Mouse (Mus musculus) layer of hippocampus, adult 18-20 months (tissue): ENCODE data around the gene 2310046K23Rik. TPM values are rescaled to one million over a fixed set of nuclear protein-coding genes. Genes with fewer than 3 reads are reported as not detected.
"Not testable (repeated sequence)": the region's sequence is repeated elsewhere in the genome, so short reads cannot be mapped to it uniquely, and the experiment has no call there.

Source experiments
- DNase-seq, 2 experiments: peaks; one replicate each; pipeline ENCODE4 v3.0.0; 2022; ENCODE audit warnings: low spot score in 2 of 2
- long read RNA-seq: library from polyadenylated mRNA; stranded (forward); transcript quantifications from one replicate; pipeline ENCODE4 v2.0.0, GENCODE M21; 2021
- total RNA-seq, 2 experiments: library from RNA; stranded (reverse); gene quantifications; 2 replicates each; pipeline ENCODE4 v1.2.3; 2021

The 2310046K23Rik gene
- total RNA-seq, result not detected
- long read RNA-seq, result 0 reads

- no peak for DNase-seq
Measured at GRCm38 (mm10) chr3:92534411-92534810, at the start of gene 2310046K23Rik. 2310046K23Rik (minus strand) TSS chr3:92534511.

- no peak for DNase-seq
Measured at GRCm38 (mm10) chr3:92583164-92583826, 49.0 kb upstream of the 2310046K23Rik start.

GRCm38 (mm10) chr3:92579508-92579907 lies 45.2 kb upstream of the 2310046K23Rik start:
- no peak for DNase-seq

- no peak for DNase-seq
Measured at GRCm38 (mm10) chr3:92578652-92579413, 44.5 kb upstream of the 2310046K23Rik start.

GRCm38 (mm10) chr3:92573449-92574041 lies 39.2 kb upstream of the 2310046K23Rik start, which contains the start of gene Ivl:
Ivl (minus strand) TSS chr3:92573735.
- no peak for DNase-seq

- no peak for DNase-seq
Measured at GRCm38 (mm10) chr3:92572514-92573155, 38.3 kb upstream of the 2310046K23Rik start.

GRCm38 (mm10) chr3:92568752-92569151 lies 34.4 kb upstream of the 2310046K23Rik start:
- DNase-seq, result no peak

GRCm38 (mm10) chr3:92565418-92565817 lies 31.1 kb upstream of the 2310046K23Rik start:
- DNase-seq, result no peak

- DNase-seq, result peak in 1 of 2 experiments; percentile 46
Measured at GRCm38 (mm10) chr3:92512325-92512724, 22.0 kb downstream of the 2310046K23Rik start.

- peak in 1 of 2 experiments; percentile 37 for DNase-seq
Measured at GRCm38 (mm10) chr3:92510786-92511185, 23.5 kb downstream of the 2310046K23Rik start.

GRCm38 (mm10) chr3:92508185-92508584 lies 26.1 kb downstream of the 2310046K23Rik start:
- no peak for DNase-seq

- peak in 1 of 2 experiments; percentile 28 for DNase-seq
Measured at GRCm38 (mm10) chr3:92503528-92503927, 30.8 kb downstream of the 2310046K23Rik start.

GRCm38 (mm10) chr3:92500393-92500792 lies 33.9 kb downstream of the 2310046K23Rik start, which contains the start of gene Sprr4:
Sprr4 (minus strand) TSS chr3:92500493.
- no peak for DNase-seq

- not testable (repeated sequence) for DNase-seq
Measured at GRCm38 (mm10) chr3:92490262-92490661, 44.0 kb downstream of the 2310046K23Rik start.

GRCm38 (mm10) chr3:92486307-92486706 lies 48.0 kb downstream of the 2310046K23Rik start:
- DNase-seq, result no peak

- no peak for DNase-seq
Measured at GRCm38 (mm10) chr3:92485863-92486262, 48.4 kb downstream of the 2310046K23Rik start, which contains the start of gene Sprr1a. Sprr1a (minus strand) TSS chr3:92485895.

Other genes starting within 250 kb of the 2310046K23Rik start
- gene Sprr2a3, start 249.1 kb downstream of the 2310046K23Rik start, total RNA-seq, result not detected
- not detected for gene Sprr2b, start 217.9 kb downstream of the 2310046K23Rik start, total RNA-seq
- gene Sprr2d, start 195.4 kb downstream of the 2310046K23Rik start, total RNA-seq, result not detected
- not detected for gene Sprr2e, start 182.4 kb downstream of the 2310046K23Rik start, total RNA-seq
- gene Sprr2f, start 169.3 kb downstream of the 2310046K23Rik start, total RNA-seq, result not detected
- gene Sprr2h, start 148.8 kb downstream of the 2310046K23Rik start, total RNA-seq, result not detected
- not detected for gene Sprr2i, start 126.5 kb downstream of the 2310046K23Rik start, total RNA-seq
- gene Sprr2j-ps, start 116.4 kb downstream of the 2310046K23Rik start, total RNA-seq, result not detected
- 1 to 10 TPM in 1 of 2 experiments, under 1 TPM in 1; 0.89 to 3.5 TPM for gene Gm9774, start 105.1 kb downstream of the 2310046K23Rik start, total RNA-seq
- not detected for gene Sprr2k, start 101.9 kb downstream of the 2310046K23Rik start, total RNA-seq
- not detected for gene Sprr1b, start 95.7 kb downstream of the 2310046K23Rik start, total RNA-seq
- gene Sprr3, start 75.8 kb downstream of the 2310046K23Rik start, total RNA-seq, result not detected
- gene Sprr1a, start 48.6 kb downstream of the 2310046K23Rik start, total RNA-seq, result not detected
- not detected for gene Sprr4, start 34.0 kb downstream of the 2310046K23Rik start, total RNA-seq
- not detected for gene Ivl, start 39.2 kb upstream of the 2310046K23Rik start, total RNA-seq
- gene Smcp, start 54.5 kb upstream of the 2310046K23Rik start, total RNA-seq, result not detected
- not detected for gene 2210017I01Rik, start 73.0 kb upstream of the 2310046K23Rik start, total RNA-seq
- gene Lce6a, start 87.1 kb upstream of the 2310046K23Rik start, total RNA-seq, result not detected
- gene Lce1a1, start 113.8 kb upstream of the 2310046K23Rik start, total RNA-seq, result not detected
- not detected for gene Lce1b, start 122.4 kb upstream of the 2310046K23Rik start, total RNA-seq
- gene Lce1a2, start 135.8 kb upstream of the 2310046K23Rik start, total RNA-seq, result not detected
- gene Lce1c, start 144.7 kb upstream of the 2310046K23Rik start, total RNA-seq, result not detected
- not detected for gene Lce1d, start 152.7 kb upstream of the 2310046K23Rik start, total RNA-seq
- gene Lce1e, start 174.6 kb upstream of the 2310046K23Rik start, total RNA-seq, result not detected
- gene Lce1f, start 185.8 kb upstream of the 2310046K23Rik start, total RNA-seq, result not detected
- gene Gm38119, start 204.6 kb upstream of the 2310046K23Rik start, total RNA-seq, result not detected
- gene Lce1g, start 217.8 kb upstream of the 2310046K23Rik start, total RNA-seq, result not detected
- gene Lce1h, start 230.6 kb upstream of the 2310046K23Rik start, total RNA-seq, result not detected
- gene Lce1i, start 244.4 kb upstream of the 2310046K23Rik start, total RNA-seq, result not detected